Mouse (Mus musculus): Measurements from ENCODE around the gene Rgma. TPM values are rescaled to one million over a fixed set of nuclear protein-coding genes. Genes with fewer than 3 reads are reported as not detected.

Rgma gene
- total RNA-seq, 1 experiment from 2014 or later, result 9.9 TPM

GRCm38 (mm10) chr7:73434336-73434677, 59.0 kb downstream of the Rgma start:
- DNase-seq, result no peak

- no peak for DNase-seq
Measured at GRCm38 (mm10) chr7:73435685-73436084, 60.4 kb downstream of the Rgma start.

GRCm38 (mm10) chr7:73441802-73442201, 66.5 kb downstream of the Rgma start:
- no peak for DNase-seq

GRCm38 (mm10) chr7:73442246-73442645, 66.9 kb downstream of the Rgma start:
- no peak for DNase-seq

- no peak for DNase-seq
Measured at GRCm38 (mm10) chr7:73451594-73451993, 76.3 kb downstream of the Rgma start.

- no peak for DNase-seq
Measured at GRCm38 (mm10) chr7:73452187-73452808, 77.0 kb downstream of the Rgma start.

- DNase-seq, result no peak
Measured at GRCm38 (mm10) chr7:73454113-73454512, 78.8 kb downstream of the Rgma start.

- DNase-seq, result no peak
Measured at GRCm38 (mm10) chr7:73463546-73463945, 88.2 kb downstream of the Rgma start.

- DNase-seq, result no peak
Measured at GRCm38 (mm10) chr7:73467741-73468140, 92.4 kb downstream of the Rgma start.

Other genes with a start within 250 kb of the Rgma start
- gene Chd2, start 166.3 kb downstream of the Rgma start, total RNA-seq (2021), result 50.0 and 57.4 TPM in 2 replicates

Measured in adrenal gland, postnatal 25 days (tissue).